Mouse (Mus musculus) left cerebral cortex, postnatal 4 days (tissue): ENCODE data around the gene Cdadc1. TPM values are rescaled to one million over a fixed set of nuclear protein-coding genes. Genes with fewer than 3 reads are reported as not detected.
A peak's percentile ranks its signal among the peaks of the same experiment; 100 is the strongest.

ENCODE experiments used
- DNase-seq: peaks from one replicate; pipeline ENCODE4 v3.0.0-alpha.2; 2022
- intact Hi-C: fragments of 180-260 bp; cut with DNase I; formaldehyde crosslinking; loops from one replicate; pipeline ENCODE4 v1.15.1; 2025
- total RNA-seq, 2 experiments: library from RNA; stranded (reverse); gene quantifications; 2 replicates each; pipeline ENCODE4 v1.2.3; 2021

The Cdadc1 gene
- 10 to 100 TPM; 28.3 to 31.5 TPM for total RNA-seq

DNA sequence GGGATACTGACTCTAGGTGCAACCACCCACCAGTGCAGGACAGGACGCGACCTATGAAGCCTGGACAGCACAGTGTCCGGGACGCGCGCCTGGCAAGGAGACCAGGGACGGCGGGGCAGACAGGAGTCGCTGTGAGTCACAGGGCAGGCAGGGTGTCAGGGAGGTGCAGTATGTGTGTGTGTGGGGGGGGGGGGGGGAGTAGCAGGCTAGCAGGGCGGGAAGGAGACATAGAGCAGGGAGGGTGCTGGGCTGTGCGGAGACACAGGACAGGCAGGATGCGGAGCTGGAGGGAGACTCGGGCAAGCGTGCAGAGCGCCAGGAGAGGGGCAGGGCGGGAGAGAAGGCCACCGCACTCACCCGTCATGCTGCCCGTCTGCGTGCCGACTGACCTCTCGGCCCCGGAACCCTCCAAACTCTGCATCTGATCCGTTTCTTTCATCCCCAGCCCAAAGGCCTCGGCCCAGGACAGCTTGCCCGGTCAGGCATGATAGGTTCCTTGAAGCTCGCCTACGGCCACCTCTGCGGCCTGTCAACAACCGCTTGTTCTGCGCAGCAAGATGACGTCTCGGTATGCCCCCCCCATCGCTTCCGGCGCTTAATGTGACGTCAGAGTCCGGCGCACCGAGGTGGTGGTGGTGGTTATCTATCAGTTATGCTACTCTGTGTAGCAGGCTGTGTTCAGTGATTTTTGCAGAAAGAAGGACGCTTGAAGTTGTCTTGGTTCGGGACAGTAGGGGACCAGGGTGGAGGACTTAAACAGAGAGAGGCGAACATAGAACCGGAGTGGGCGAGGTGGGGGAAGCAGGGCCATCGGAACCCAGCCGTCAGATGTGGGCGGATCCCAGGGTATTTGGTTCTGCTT is at the start of gene Cdadc1:
Cdadc1 (minus strand) TSS at position 562 of the 862 bp plus-strand sequence.
- peak; percentile 94 for DNase-seq
- intact Hi-C loops = loop anchor here (10.0 kb wide), 1 partner anchor 637 kb away; no protein-coding TSS in a partner anchor

DNA sequence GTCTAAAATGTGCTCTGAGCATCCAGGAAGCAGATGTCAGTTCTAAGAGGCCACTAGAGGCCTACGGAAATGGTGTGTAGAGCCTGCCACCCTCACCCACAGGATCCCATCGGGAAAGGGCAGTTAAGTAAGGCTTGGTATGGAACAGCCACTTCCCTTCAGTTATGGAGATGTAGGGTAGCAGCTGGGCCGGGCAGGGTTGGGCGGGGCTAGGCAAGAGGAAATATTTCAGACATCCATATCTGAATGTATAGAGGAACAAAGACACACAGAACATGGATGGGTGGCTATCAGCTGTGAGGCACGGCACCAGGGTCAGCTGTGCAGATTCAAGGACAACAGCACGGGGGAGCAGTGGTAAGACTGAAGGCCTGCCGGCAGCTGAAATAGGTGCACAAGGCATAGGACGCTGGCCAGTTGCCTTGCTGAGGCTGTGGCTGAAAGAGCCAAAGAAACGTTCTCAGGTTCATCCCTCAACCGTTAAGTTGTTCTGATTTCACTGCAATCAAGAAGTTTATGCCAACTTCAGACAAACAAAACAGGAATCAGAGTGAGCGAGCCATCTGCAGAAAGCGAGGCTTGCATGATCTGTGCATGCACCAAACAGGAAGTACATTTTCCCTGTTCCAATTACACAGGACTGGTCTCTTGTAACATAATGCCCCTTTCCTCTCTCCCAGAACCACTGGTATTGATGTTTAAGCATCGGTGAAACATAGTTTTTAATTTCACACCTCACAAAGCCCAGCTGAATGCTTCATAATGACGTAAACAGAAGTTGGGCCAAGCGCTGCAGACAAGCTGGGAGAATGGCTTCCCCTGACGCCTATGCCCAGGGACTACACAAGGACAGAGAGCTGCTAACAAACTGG is 49.3 kb upstream of the Cdadc1 start:
- no peak for DNase-seq
- intact Hi-C loops = no loop called here

DNA sequence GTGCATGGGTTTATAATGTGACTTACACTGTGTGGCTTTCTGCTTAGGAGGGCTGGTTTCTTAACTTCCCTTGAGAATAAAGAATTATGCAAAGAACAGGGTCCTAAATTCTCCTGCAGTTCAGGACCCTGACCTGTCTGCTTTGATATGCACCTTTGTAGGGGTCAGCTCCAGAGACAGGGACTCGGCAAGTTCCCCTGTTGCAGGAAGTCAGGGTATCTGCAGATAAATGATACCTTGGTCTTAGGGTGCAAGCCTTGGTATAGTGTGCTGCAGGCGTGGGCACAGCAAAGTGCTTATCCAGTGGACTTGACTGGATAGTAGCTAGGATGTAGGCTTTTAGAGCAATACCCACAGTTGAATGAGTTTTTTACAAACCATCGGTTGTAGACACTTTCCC is 47.1 kb upstream of the Cdadc1 start:
- no peak for DNase-seq
- intact Hi-C loops = no loop called here

DNA sequence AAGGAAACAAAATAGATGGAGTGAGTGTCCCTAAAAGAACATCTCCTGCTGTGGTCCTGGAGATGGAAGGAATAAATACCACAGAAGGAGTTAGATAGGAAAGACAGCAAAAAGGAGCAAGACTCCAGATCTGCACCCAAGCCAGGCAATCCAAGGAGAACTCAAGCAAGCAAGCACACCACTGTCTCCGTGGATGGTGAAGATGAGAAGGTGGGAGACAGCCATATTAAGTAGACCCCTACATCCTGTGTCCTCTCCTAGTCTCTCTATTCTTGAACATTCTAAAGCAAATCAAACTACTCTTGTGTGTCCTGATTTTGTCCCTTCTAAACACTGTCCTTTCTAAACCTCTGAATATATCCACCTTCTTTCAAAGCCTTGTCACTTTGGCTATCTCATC is 46.4 kb upstream of the Cdadc1 start:
- intact Hi-C loops = no loop called here
- DNase-seq = no peak

DNA sequence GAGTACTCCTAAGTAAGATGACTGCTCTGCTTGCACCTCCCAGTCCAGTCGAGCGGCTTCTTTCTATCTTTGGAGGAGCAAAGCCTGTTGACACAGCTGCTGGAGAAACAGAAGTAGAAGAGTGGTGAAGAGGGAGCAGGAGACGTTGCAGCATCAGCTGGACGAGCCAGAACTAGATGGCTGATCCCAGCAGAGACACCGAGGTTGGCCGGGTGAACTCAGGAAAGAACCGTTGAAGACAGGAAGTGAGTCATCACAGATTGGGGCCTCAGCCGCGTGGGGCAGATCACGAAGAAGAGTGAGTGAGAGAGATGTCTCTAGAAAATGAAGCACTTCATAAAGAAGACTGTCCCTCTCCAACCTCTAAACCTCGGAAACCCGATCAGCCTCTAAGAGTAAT is 45.8 kb upstream of the Cdadc1 start:
- intact Hi-C loops = no loop called here
- DNase-seq = no peak

DNA sequence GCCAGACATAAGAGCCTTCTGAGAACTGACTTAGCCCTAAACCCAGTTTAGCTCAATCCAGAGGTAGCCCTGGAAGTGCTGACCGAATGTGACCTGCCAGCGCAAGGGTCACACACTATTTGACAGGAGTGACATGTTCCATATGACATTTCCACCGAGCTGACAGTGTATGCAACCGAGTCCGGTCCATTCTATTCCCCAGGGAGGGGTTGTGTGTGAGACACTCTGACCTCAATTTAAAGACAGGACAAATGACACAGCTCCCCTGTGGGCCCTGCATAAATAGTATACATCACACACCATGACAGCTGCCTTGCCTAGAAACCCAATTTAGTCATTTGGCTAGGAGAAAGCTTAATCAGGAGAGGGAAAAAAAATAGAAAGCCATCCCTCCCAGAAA is 44.1 kb upstream of the Cdadc1 start:
- intact Hi-C loops = no loop called here
- no peak for DNase-seq

DNA sequence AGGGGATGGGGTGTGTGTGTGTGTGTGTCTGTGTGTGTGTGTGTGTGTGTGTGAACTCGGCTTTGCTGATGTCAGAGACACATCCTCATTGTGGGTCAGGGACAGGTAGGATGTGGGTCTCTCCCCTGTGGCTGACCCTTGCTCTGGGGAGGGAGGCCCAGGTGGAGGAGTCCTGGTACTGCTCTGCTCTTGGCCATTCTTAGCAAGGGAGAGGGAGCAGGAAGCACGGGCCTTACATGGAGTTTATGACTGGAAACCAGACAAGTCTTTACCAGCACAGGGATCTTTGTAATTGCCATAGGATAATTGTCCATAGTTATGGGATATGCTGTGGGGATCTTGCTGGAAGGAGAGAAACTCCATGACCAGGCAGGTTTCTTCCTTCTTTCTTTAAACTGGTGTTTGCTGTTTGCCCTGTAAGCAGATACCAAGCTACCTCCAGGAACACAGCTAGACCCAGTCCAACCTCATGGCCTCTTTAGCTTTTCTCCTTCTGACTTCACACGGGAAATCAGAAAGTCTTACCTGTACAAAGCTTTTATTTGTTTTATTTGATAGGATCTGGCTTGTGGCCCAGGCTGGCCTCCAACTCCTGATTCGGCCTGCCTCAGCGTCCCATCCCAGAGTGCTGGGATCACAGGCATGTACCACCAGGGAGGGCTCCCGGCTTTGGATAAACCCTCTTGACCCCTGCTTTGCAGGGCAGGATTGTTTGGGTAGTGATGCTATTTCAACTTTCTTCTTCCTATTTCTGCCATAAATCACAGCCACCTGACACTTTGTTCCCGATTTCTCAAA is 41.3 kb upstream of the Cdadc1 start:
- no peak for DNase-seq
- intact Hi-C loops = no loop called here

DNA sequence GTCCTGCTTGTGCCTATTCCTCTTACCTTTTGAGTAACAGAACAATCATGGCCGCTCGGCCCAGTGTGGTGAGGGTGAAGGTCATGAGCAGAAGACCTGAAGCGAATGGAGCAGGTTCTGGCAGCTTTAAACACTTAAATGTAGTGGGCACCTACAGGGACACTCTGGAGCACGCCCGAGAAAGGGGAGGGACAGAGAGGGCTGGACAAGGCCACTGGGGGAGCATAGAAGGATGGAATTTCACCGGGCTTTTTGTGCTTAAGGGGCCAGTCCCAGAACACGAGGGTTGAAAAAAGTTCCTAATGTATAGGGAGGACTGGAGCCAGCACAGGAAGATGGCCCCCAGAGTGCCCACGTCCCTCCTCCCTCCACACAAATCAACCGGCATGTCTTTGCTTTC is 36.2 kb upstream of the Cdadc1 start:
- no peak for DNase-seq
- intact Hi-C loops = no loop called here

DNA sequence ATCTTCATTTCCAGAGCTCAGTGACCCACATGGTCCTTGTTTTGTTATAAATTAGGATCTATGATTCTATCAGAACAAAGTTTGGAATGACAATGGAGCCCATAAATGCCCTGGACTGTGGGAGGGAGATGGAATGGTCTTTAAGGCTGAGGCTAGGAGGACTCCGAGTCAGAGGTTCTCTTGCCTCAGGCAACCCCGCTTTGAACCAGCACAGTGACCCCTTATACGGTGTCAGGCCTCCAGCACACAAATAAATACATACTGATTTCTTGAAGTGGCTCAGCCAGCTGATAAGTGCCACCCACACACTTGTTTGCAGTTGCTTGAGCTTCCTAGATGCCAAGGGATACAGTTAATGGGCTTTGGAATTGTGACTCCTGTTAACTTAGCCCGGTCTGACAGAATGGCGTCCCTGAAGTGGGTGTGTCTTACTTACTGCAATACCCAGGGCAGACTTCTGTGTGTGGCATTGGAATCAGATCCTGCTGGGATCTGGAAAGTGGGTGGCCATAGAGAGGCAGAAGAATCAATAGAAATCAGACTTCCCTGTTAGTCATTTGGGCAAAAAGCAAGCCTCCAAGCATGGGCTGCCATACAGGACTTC is 35.6 kb upstream of the Cdadc1 start:
- no peak for DNase-seq
- intact Hi-C loops = no loop called here

DNA sequence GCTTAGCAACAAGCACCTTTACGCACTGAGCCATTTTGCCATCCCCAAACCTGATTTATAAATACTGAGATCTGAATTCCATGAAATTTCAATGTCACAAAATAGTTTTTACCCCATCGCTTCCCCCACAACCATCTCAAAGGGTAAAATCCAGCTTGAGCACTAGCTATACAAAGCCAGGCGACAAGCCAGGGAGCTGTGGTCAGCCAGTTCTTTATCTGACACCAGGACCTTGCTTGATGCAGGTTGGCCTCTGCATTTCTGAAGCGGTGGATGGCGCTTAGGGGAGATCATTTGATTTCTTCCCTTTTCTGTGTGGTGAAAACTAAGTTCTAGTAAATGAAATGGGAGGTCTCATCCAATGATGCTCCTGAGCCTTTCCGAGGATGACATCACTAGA is 34.3 kb upstream of the Cdadc1 start:
- no peak for DNase-seq
- intact Hi-C loops = no loop called here

DNA sequence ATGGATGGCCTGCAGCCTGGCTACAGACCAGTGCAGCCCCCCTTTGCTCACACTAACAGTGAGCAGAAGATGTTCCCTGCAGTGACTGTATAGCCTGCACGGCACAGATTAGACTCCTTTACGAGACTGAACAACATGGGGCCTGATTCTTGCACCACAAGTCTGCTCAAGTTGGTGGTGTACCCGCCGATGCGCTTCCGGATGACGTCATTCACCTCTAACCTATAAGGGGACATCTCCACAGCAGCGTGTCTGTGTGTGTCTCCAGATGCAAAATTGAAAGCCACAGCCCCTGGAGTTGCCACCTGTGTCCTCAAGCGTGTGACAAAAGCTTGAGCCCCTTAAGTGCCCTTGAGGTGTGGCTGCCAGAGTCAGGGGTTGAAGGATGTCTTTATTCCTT is 32.3 kb upstream of the Cdadc1 start:
- no peak for DNase-seq
- intact Hi-C loops = no loop called here

DNA sequence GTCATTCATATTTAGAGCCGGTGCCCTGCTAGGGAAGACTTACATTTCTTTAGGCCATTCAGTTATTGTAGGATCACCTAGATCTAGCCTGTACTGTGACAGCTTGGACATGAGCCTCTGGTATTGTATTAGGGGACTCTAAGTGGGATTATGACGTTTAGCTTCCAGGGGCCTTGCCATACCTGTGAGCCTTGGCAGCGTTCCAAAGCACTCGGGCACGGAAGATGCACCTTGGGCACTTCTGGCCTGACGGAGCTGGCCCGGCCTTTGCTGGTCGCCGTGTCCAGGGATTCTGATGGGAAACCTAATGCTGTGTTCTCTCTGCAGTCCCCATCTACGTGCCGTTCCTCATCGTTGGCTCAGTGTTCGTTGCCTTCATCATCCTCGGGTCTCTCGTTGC is 31.5 kb upstream of the Cdadc1 start:
- intact Hi-C loops = loop anchor here (10.0 kb wide), 1 partner anchor 235 kb away; no protein-coding TSS in a partner anchor
- peak; percentile 23 for DNase-seq

DNA sequence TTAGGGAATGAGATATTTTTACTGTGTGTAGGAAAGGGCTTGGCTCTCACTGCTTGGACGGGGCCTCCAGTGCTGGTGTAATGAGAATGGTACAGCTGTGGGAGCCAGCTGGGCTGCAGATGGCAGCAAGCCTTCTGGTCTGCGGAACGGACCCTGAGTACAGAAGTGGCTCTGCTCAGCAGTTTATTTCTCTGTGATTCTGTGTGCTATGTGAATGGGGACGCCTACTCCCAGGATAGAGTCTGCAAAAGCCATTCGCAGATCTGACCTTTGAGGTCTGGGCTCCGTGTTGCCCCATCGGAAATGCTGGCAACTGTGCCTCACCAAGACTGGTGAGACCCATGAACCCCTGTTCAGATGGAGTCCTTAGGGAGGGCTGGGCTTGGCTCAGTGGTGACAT is 30.1 kb upstream of the Cdadc1 start:
- intact Hi-C loops = loop anchor here (10.0 kb wide), 1 partner anchor 237 kb away; no protein-coding TSS in a partner anchor

DNA sequence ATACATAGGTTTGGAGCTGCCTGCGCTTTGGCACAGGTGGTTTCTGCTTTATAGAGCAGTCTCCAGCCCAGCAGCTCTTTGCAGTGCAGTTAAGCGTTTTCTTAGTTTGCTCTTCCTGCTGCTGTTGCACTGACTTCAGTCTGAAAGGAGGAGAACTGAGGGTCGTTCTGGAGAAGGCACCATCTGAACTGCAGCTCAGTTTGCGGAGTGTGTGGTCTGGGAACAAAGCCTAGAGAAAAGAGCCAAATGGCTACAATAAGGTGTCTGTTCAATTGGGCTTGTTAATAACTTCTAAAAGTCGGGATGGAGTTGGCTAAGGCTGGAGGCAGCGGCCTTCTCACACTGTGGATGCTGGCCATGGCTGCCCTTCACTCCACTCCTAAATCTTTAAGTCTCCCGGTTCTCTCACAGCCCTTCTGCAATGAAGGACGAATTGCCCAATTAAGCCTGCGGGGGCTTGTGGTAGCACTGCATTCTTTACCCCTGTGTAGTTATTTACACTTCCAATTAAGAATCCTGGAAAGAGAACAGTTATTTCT is 29.5 kb upstream of the Cdadc1 start:
- intact Hi-C loops = loop anchor here (10.0 kb wide), 1 partner anchor 238 kb away; no protein-coding TSS in a partner anchor
- peak; percentile 19 for DNase-seq

More for the DNA sequence above, 30.1 kb upstream of the Cdadc1 start:
- peak; percentile 61 for DNase-seq

DNA sequence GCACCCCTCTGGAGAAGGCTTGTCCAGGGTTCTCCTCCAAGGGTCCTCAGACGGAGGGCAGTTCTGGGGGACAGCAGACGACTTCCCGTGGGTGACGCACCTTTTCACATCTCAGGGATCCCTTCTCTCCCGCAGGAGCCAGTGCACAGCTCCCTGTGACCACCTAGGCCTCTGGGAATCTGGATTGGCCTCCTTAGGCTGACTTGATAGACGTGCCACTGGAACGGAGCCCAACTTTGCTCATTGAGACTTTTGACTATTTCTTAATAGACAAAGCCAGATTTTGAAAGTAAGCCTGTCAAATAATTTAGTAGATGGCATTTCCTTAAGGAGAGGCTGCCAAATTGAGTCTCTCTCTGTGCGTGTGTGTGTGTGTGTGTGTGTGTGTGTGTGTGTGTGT is 29.0 kb upstream of the Cdadc1 start:
- intact Hi-C loops = loop anchor here (10.0 kb wide), 1 partner anchor 238 kb away; no protein-coding TSS in a partner anchor
- DNase-seq = peak; percentile 50

DNA sequence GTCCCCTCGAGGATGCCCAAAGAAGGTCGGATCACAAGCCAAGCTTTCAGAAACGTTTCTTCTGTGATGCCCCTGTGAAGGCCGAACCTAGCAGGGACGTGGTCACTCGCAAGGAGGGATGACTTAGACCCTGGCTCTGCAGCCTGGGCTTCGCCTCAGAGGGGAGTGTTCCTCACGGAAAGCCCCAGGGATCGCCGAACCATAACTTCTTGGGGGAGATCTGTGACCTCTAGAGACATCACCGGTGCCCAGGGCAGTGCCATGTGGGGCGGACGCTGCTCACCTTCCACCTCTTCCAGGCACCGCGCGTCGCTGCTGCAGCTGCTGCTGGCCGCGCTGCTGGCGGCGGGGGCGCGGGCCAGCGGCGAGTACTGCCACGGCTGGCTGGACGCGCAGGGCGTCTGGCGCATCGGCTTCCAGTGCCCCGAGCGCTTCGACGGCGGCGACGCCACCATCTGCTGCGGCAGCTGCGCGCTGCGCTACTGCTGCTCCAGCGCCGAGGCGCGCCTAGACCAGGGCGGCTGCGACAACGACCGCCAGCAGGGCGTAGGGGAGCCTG is 28.1 kb upstream of the Cdadc1 start:
- DNase-seq = peak; percentile 82
- intact Hi-C loops = loop anchor here (10.0 kb wide), 1 partner anchor 239 kb away; no protein-coding TSS in a partner anchor

DNA sequence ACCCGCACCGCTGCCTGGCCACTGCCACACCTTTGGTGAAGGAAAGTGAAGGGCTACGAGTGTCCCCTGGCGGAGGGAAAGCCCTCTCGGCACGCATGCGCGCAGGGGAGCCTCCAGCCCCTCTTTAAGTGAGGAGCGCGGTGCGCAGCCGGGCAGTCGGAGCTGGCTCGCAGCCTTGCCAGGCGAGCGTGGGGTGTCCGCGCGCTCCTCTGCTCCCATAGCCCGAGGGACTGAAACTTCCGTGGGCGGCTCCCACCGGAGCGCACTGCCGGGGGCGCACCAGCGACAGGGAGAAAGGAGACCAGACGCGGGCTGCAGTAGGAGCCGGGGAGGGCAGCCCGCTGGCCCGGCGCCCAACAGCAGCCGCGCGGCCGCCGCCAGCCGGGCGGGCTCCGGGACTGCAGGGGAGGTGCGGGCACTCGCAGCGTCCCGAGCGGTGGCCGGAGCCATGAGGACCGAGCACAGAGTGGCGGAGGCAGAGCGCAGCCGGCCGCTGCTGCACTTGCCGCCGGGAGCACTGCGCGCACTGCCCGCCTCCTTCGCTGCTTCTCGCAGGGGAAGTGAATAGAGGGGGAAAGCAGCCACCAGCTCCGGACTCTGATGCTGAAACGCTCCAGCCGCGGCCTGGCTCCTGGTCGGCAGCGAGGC is 27.5 kb upstream of the Cdadc1 start, which contains the start of gene Shisa2:
Shisa2 (plus strand) TSS at position 151 of the 648 bp plus-strand sequence.
- intact Hi-C loops = loop anchor here (10.0 kb wide), 1 partner anchor 240 kb away; no protein-coding TSS in a partner anchor
- peak; percentile 84 for DNase-seq

DNA sequence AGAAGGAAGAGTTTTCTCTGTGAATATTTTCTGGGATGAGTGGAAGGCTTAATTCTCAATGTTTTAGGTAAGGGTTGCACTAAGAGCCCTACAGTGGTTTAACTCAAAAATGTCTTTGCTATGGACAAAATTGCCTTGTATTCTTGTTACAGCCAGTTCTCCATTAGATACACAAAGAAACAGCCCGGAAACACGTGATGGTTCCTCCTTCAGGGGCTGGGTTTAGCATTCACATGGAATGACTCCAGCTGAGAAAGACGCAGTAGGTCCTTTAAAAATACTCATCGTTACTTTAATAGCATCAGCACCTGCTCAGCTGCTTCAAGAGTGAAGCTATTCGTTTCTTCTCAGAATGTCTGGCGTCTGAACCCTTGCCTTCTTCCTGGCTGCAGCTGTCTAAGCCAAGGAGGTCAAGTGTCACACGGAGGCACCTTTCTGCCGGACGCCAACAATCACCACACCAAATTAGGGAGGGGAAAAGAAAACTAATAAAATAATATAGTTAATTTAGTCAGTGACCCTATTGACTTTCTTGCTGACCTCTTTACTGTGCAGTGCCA is 26.6 kb upstream of the Cdadc1 start:
- DNase-seq = no peak
- intact Hi-C loops = loop anchor here (10.0 kb wide), 1 partner anchor 240 kb away; no protein-coding TSS in a partner anchor
